Mouse (Mus musculus) adrenal gland, adult 2 months (tissue): ENCODE measurements around the gene 1700021F07Rik. TPM values are rescaled to one million over a fixed set of nuclear protein-coding genes. Genes with fewer than 3 reads are reported as not detected.

Experiments
- DNase-seq: peaks from one replicate; pipeline ENCODE4 v3.0.0; 2021
- long read RNA-seq: library from polyadenylated mRNA; stranded (forward); transcript quantifications from one replicate; pipeline ENCODE4 v2.0.0, GENCODE M21; 2021
- polyA plus RNA-seq: library from polyadenylated mRNA; depleted of rRNA; stranded (reverse); fragments of >200 nt; gene quantifications from 2 replicates; pipeline ENCODE4 v1.2.3, GENCODE M21; 2012; rRNA removed
- total RNA-seq, 2 experiments: library from RNA; stranded (reverse); gene quantifications; 2 replicates each; pipeline ENCODE4 v1.2.3; 2021

The 1700021F07Rik gene
- total RNA-seq = not detected
- not detected in 2 replicates for polyA plus RNA-seq
- long read RNA-seq = 0 reads

GRCm38 (mm10) chr2:173522376-173522775, at the start of gene 1700021F07Rik:
Gene 1700021F07Rik, plus strand, starts transcription at chr2:173522586.
- no peak for DNase-seq

DNA sequence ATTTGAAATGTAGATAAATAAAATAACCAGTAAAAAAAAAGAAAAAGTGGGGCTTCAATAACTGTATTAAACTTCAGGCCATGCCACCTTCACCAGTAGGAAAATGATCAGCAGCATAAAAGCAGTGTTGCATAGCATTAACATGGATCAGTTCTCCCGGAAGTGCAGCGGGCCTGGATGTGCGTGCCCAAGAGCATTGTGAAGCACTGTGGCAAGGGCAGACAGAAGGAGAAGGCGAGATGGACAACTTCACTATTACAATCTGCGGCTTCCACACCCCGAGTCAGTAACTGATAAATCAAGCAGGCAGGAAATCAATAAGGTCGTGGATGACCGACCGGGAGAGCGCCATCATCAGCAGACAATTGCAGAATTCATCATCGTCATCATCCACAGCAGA, 49.2 kb upstream of the 1700021F07Rik start:
- no peak for DNase-seq

- no peak for DNase-seq
These were observed 43.3 kb upstream of the 1700021F07Rik start for GRCm38 (mm10) chr2:173479050-173479449.

GRCm38 (mm10) chr2:173484486-173484885, 37.9 kb upstream of the 1700021F07Rik start:
- no peak for DNase-seq

- no peak for DNase-seq
These were observed 22.8 kb upstream of the 1700021F07Rik start for GRCm38 (mm10) chr2:173499612-173500011.

DNA sequence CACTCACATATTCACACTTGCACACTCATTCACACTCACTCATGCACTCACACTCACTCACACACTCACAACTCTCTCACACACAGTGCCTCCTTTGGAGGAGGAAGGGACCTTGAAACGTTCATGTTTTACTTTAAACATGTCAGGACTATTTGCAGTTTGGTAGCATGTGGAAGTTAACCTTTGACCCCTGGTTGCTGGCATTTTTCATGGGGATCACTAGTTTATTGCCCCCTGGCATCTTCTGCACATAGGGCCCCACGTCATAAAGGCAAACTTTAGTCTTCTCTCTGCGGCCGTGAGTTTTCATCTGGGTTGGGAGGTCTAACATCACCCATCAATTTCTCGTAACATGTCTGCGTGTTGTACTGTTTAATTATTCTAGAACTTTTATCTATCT, 8.4 kb upstream of the 1700021F07Rik start:
- DNase-seq = no peak

GRCm38 (mm10) chr2:173515186-173515585, 7.2 kb upstream of the 1700021F07Rik start:
- DNase-seq = no peak

DNA sequence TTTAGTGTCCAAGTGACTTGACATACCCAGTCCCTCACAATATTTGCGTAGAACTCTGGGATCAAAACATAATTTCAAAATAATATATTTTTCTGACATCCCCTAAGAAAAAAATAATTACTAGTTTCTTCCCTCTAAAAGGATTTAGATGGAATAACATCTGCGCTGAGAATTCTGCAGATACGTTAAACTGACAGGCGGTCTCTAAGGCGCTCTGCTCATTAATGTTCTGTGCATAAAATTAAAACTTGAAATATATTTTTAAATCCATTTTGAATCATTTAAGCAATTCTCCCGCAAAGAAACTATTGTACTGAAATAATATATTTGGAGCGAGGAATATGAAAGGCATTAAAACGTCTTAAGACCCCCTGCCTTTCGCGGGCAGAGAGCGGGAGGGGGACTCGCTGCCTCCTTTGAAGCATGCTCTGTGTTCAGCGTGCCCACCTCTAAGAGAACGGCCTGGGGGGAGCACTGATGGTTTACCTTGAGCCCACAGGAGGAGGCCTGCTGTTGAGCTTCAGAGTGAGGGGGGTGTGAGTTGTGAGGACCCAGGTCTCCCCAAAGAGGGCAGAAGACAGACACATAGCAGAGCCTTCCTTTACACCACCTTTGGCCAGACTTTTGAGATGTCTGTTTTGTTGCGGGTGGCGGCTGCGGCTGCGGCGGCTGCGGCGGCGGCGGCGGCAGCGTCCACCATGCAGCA, 6.1 kb upstream of the 1700021F07Rik start:
- no peak for DNase-seq

GRCm38 (mm10) chr2:173528493-173528892, 6.1 kb downstream of the 1700021F07Rik start:
- DNase-seq = no peak

DNA sequence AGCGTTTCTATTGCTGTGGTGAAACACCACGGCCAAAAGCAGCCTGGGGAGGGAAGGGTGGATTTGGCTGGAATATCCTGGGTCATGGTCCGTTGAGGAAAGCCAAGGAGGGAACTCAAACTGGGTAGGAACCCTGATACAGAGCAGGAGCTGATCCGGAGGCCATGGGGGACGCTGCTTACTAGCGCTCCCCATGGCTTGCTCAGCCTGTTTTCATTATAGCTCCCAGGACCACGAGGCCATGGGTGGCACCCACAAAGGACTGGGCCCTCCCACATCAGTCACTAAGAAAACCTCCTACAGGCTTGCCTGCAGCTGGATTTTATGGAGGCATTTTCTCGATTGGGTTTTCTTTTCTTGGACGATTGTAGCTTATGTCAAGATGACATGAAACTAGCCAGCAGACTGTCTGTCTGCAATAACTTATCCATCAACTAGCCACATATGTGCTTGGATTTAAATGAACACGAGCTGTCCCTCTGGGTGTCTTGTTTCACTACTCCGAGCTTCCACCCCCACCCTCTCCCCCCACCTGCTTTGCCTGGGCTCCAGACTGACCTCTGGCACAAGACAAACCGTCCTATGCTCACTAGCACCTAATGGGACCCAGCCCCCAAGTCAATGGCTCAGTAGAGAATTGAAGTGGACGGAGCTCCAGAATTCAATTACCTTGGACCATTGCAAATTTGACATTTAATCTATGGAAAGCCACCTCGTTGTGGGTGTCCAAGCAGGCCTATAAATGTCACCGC, 10.5 kb downstream of the 1700021F07Rik start:
- no peak for DNase-seq

DNA sequence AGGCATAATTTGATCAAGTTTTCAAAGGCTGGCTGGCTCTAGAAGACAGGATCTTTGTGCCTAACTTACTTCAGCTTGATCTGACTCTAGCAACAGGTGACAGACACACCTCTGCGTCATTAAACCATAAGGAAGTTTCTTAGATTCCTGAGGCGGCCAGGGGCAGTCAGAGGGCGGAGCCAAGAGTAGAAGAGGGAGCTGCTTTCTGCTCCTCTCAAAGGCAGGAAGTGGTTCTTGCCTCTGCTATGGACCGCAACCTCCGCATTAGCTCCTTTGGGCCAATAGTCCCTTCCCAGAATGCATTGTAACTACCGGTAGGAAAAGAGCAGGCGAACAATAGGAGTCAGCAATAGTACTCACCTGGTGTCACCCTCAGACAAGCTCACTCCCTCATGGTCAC, 12.2 kb downstream of the 1700021F07Rik start:
- no peak for DNase-seq

- DNase-seq = no peak
These were observed 13.0 kb downstream of the 1700021F07Rik start for GRCm38 (mm10) chr2:173535390-173535789.

DNA sequence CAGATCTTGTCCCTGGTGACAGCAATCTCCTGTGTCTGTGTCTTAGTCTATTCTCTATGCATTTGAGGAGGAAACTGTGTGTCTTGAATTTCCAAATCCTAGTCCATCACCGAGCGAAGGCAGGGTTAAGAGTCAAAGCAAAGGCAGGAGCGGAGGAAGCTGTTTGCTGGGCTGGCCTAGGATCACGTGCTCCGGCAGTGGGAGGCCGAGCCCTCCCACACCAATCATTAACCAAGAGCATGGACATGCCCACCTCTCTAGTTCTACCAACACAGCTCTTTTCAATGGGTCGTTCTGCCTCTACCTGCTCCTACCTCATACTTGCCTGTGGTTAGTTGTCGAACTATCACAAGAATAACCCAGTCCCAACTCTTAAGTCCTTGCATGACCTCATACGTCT, 13.5 kb downstream of the 1700021F07Rik start:
- DNase-seq = no peak

- no peak for DNase-seq
These were observed 17.4 kb downstream of the 1700021F07Rik start for GRCm38 (mm10) chr2:173539781-173540180.

- no peak for DNase-seq
These were observed 19.4 kb downstream of the 1700021F07Rik start for GRCm38 (mm10) chr2:173541748-173542147.

GRCm38 (mm10) chr2:173542716-173543115, 20.3 kb downstream of the 1700021F07Rik start:
- DNase-seq = peak; percentile 63

DNA sequence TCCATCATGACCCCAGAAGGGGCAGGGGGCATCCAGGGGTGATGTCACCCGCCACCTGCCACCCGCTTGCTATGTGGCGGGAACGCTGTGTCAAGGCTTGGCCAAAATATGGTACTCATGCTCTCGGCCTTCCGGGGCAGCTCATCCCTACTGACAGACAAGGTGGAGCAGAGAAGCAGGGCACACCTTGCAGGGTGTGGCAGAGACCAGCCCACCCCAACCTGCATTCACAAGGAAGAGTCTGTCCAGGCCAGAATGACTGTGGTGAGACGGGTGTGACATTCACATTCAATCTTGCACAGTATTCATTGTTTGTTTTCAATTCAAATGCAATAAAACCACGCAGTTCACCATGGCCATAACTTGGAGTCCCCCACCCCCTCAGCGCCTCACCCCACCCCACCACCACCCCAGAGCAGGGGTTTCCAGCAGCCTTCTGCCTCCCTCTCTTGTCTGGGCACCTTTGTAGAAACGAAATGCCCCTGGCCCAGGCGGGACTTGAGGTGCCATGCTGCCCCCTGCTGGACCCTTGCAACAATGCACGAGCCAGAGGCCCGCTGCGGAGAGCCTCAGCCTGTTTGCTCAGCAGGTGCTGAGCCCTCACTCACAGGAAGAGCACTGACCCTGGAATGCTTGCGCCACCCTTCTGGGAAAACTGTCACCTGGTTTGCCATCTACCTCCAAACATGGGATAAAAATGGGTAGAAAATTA, 23.8 kb downstream of the 1700021F07Rik start:
- peak; percentile 81 for DNase-seq

DNA sequence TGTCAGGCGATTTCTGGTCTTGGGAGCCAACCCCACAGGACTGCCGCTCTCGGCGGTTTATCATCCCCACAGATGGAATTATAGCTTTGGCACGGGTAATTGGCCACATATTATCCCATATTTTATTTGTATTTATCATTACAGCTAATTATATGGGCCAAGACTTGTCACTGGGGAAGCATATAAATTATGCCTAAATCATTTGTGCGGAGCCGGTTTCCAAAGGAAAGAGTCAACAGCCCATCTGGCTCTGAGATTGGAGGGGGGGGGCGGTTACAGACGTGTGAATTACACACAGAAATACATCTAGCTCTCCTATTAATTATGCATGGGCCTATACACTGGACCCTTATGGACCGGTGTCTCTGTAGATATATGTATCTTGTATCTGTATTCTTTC, 26.9 kb downstream of the 1700021F07Rik start:
- DNase-seq = no peak

- DNase-seq = peak; percentile 31
These were observed 28.3 kb downstream of the 1700021F07Rik start for GRCm38 (mm10) chr2:173550681-173551080.

- DNase-seq = no peak
These were observed 31.5 kb downstream of the 1700021F07Rik start for GRCm38 (mm10) chr2:173553863-173554262.

GRCm38 (mm10) chr2:173558754-173559396, 36.5 kb downstream of the 1700021F07Rik start:
- no peak for DNase-seq

DNA sequence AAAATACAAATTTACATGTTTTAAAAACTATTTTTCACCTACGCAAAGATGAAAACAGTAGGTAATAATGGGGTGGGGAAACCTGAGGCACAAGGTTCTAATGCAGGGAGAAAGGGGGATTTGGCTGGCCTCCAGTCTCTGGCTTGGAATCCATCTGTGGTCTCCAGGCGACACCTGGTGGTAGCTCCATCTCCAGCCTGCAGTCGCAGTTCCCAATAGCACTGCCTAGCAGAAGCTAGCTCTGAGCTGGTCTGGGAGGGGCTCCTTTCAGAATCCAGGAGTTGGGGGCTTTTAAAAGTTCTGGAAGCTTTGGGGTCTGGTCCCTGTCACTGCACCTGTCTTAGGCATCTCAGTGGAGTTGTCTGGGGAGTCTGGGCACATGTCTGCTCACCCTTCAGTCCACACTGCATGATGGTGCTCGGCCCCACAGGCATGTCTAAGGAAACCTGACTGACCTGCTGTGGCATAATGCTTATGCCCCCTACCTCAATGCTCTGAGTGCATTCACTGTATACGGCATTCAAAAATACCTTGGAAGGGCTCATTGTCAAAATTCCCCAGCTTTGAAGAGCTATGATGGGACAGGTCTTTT, 39.6 kb downstream of the 1700021F07Rik start:
- DNase-seq = peak; percentile 45
